In the genomic region with DNA sequence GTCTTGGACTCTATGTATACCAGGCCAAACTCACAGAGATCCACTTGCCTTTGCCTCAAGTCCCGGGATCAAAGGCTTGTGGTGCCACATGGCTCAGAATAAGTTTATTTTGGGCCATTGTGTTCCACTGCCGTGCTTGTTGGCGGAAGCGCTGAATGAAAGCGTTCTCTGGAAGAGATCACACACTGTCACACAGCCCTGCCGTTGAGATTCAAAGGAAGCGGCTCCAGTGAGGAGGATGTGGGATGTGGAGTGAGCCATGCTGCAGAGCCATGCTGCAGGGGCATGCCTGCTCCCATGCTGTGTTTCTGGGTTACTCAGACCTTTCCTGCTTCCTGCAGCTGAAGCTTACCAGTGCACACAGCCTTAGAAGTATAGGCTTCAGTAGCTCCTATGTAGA, we compare ENCODE assay signal across 14 mouse cellular contexts. TPM values are rescaled to one million over a fixed set of nuclear protein-coding genes. Genes with fewer than 3 reads are reported as not detected.
"Had no signal": no experiment of that assay in that cellular context is flagged by ENCODE, and none has a peak within 500 bp of the region (broad histone marks: within the 10 kb centered on the region; RNA-seq: fewer than 3 reads in every experiment).

No protein-coding gene starts in this region.

- H3K9me3 ChIP-seq: kidney, embryonic 15.5 days; limb, embryonic 10.5 days; liver, embryonic 15.5 days; neural tube, embryonic 12.5 days; stomach, embryonic 15.5 days had no signal

- H3K4me2 ChIP-seq: kidney, embryonic 15.5 days; liver, embryonic 11.5 days; liver, embryonic 15.5 days; neural tube, embryonic 12.5 days; stomach, embryonic 15.5 days had no signal

- H3K27ac ChIP-seq: kidney, embryonic 15.5 days; limb, embryonic 10.5 days; liver, embryonic 15.5 days; neural tube, embryonic 12.5 days; stomach, embryonic 15.5 days had no signal

- H3K4me1 ChIP-seq: liver, embryonic 15.5 days had no signal

- H3K9ac ChIP-seq: kidney, embryonic 15.5 days; liver, embryonic 15.5 days; neural tube, embryonic 12.5 days; stomach, embryonic 15.5 days had no signal

- H3K4me3 ChIP-seq: kidney, embryonic 15.5 days; limb, embryonic 10.5 days; liver, embryonic 15.5 days; neural tube, embryonic 12.5 days; stomach, embryonic 15.5 days had no signal

- ATAC-seq: lung, postnatal 0 days had no signal

- H3K36me3 ChIP-seq: kidney, embryonic 15.5 days; limb, embryonic 10.5 days; liver, embryonic 15.5 days; neural tube, embryonic 12.5 days; stomach, embryonic 15.5 days had no signal

- DNase-seq: kidney, postnatal 25 days; lung, adult 2 months; lung, postnatal 36 days; midbrain, embryonic 14.5 days; right cerebral cortex, postnatal 4 days; thymus, adult 2 months; thymus, postnatal 25 days had no signal

RNA-seq across cellular contexts. Expression of gene Galnt9, which starts 4.3 kb away (rescaled TPM):
- polyA plus RNA-seq: limb, embryonic 10.5 days had no signal
